Mouse (Mus musculus) embryonic facial prominence, embryonic 12.5 days (tissue): Measurements from ENCODE around the gene Gfer. TPM values are rescaled to one million over a fixed set of nuclear protein-coding genes. Genes with fewer than 3 reads are reported as not detected.
A peak's percentile ranks its signal among the peaks of the same experiment; 100 is the strongest.

Experiments
- ATAC-seq: fragments of 200-750 bp; cut with Nextera tagmentation; 2 replicates; pipeline ENCODE4 v1.8.0; 2017; ENCODE audit not compliant: insufficient number of reproducible peaks, insufficient read depth, low FRiP score, low TSS enrichment
- H3K27ac ChIP-seq: fragments of 300-500 bp; sonication (generic); 2 replicates; pipeline ENCODE4 v1.5.1; 2016; ENCODE audit warnings: mild to moderate bottlenecking
- H3K27me3 ChIP-seq: fragments of 300-500 bp; sonication (generic); 2 replicates; pipeline ENCODE4 v1.6.1; 2016; ENCODE audit warnings: mild to moderate bottlenecking, moderate library complexity
- H3K36me3 ChIP-seq: fragments of 300-500 bp; sonication (generic); 2 replicates; pipeline ENCODE4 v1.6.1; 2016; ENCODE audit warnings: mild to moderate bottlenecking
- H3K4me1 ChIP-seq: fragments of 300-500 bp; sonication (generic); 2 replicates; pipeline ENCODE4 v1.6.1; 2016
- H3K4me2 ChIP-seq: fragments of 300-500 bp; sonication (generic); replicated peaks from 2 replicates; pipeline ENCODE4 v1.6.1; 2016; ENCODE audit warnings: mild to moderate bottlenecking, moderate library complexity
- H3K4me3 ChIP-seq: fragments of 300-500 bp; sonication (generic); 2 replicates; pipeline ENCODE4 v1.5.1; 2016; ENCODE audit warnings: mild to moderate bottlenecking
- H3K9ac ChIP-seq: fragments of 300-500 bp; sonication (generic); 2 replicates; pipeline ENCODE4 v1.6.1; 2016; ENCODE audit warnings: mild to moderate bottlenecking, moderate library complexity
- H3K9me3 ChIP-seq: fragments of 300-500 bp; sonication (generic); 2 replicates; pipeline ENCODE4 v1.6.1; 2016; ENCODE audit warnings: mild to moderate bottlenecking, moderate library complexity
- WGBS: fragments of 180-500 bp; shearing (Covaris S2); methylation state at CpG from one replicate; pipeline ENCODE4 v1.1.7; 2016; 5-methylcytosine and 5-hydroxymethylcytosine counted together
- polyA plus RNA-seq: library from polyadenylated mRNA; unstranded; fragments of >200 nt; fragmentation: Nextera tagmentation; extraction: Ambion mirVana; gene quantifications from 2 replicates; pipeline ENCODE4 v1.2.1, GENCODE M21; 2016

Gfer gene
- polyA plus RNA-seq, 1 experiment from 2014 or later, result 48.0 TPM

GRCm38 (mm10) chr17:24699473-24699872, 3.5 kb upstream of the Gfer start:
- ATAC-seq, result no peak
- Histone ChIP-seq H3K36me3 (peaks cover 46% of the 10 kb centered on the region), H3K9me3 (no peaks in the 10 kb centered on the region), H3K9ac (no peak overlapping the region), H3K27ac (no peak overlapping the region), H3K27me3 (no peaks in the 10 kb centered on the region), H3K4me2 (no peak overlapping the region), H3K4me1 (peaks cover 21% of the 10 kb centered on the region), H3K4me3 (0 out of 2 replicates have a peak overlapping the region, but pooled peaks have one; percentile 2)
- 80% methylated on average over 2 of the region's 2 CpGs for WGBS

GRCm38 (mm10) chr17:24698715-24699114, 2.8 kb upstream of the Gfer start:
- Histone ChIP-seq H3K27ac (no peak overlapping the region), H3K27me3 (no peaks in the 10 kb centered on the region), H3K4me1 (peaks cover 21% of the 10 kb centered on the region), H3K36me3 (peaks cover 39% of the 10 kb centered on the region), H3K9me3 (no peaks in the 10 kb centered on the region), H3K9ac (no peak overlapping the region), H3K4me2 (0 out of 2 replicates have a peak overlapping the region, but pooled peaks have one; percentile 4), H3K4me3 (no peak overlapping the region)
- 64% methylated on average over 9 of the region's 9 CpGs for WGBS
- ATAC-seq, result no peak

- H3K36me3 ChIP-seq, result peaks cover 40% of the 10 kb centered on the region
- H3K4me2 ChIP-seq, result 0 out of 2 replicates have a peak overlapping the region, but pooled peaks have one; percentile 4
- no peak overlapping the region for H3K4me3 ChIP-seq
- no peaks in the 10 kb centered on the region for H3K9me3 ChIP-seq
- no peak overlapping the region for H3K9ac ChIP-seq
- ATAC-seq, result no peak
- WGBS, result 11% methylated on average over 5 of the region's 5 CpGs
- no peaks in the 10 kb centered on the region for H3K27me3 ChIP-seq
- H3K4me1 ChIP-seq, result peaks cover 21% of the 10 kb centered on the region
- H3K27ac ChIP-seq, result no peak overlapping the region
Measured at GRCm38 (mm10) chr17:24697985-24698384, 2.0 kb upstream of the Gfer start.

- peaks cover 21% of the 10 kb centered on the region for H3K4me1 ChIP-seq
- no peaks in the 10 kb centered on the region for H3K9me3 ChIP-seq
- peaks cover 8% of the 10 kb centered on the region for H3K27me3 ChIP-seq
- 5% methylated on average over 51 of the region's 51 CpGs for WGBS
- peaks cover 27% of the 10 kb centered on the region for H3K36me3 ChIP-seq
- peak overlapping the region; percentile 81 for H3K9ac ChIP-seq
- peak overlapping the region; percentile 87 for H3K4me3 ChIP-seq
- H3K27ac ChIP-seq, result peak overlapping the region; percentile 91
- peak overlapping the region; percentile 66 for H3K4me2 ChIP-seq
- ATAC-seq, result peak; percentile 8; the same call in 1 of the 2 replicates
Measured at GRCm38 (mm10) chr17:24695326-24696010, 488 bp downstream of the Gfer start.

- 90% methylated on average over 5 of the region's 5 CpGs for WGBS
- H3K36me3 ChIP-seq, result peaks cover 15% of the 10 kb centered on the region
- no peak for ATAC-seq
- no peak overlapping the region for H3K9ac ChIP-seq
- H3K9me3 ChIP-seq, result no peaks in the 10 kb centered on the region
- H3K4me1 ChIP-seq, result peaks cover 19% of the 10 kb centered on the region
- H3K4me2 ChIP-seq, result no peak overlapping the region
- peaks cover 39% of the 10 kb centered on the region for H3K27me3 ChIP-seq
- no peak overlapping the region for H3K27ac ChIP-seq
- H3K4me3 ChIP-seq, result peak overlapping the region; percentile 1; the same call in 1 of the 2 replicates
Measured at GRCm38 (mm10) chr17:24692385-24692784, 3.6 kb downstream of the Gfer start.

GRCm38 (mm10) chr17:24689251-24690081, 6.5 kb downstream of the Gfer start, which contains the start of gene Syngr3:
Gene Syngr3 (minus strand): TSS chr17:24689955.
- peaks cover 49% of the 10 kb centered on the region for H3K27me3 ChIP-seq
- peak within 1 kb of the TSS; percentile 96 for H3K4me2 ChIP-seq
- peak within 1 kb of the TSS; percentile 61 for H3K4me3 ChIP-seq
- H3K9ac ChIP-seq, result peak within 1 kb of the TSS; percentile 60
- peaks cover 10% of the 10 kb centered on the region; the same call in 1 of the 2 replicates for H3K4me1 ChIP-seq
- no peaks in the 10 kb centered on the region for H3K9me3 ChIP-seq
- WGBS, result under 1% methylated on average over 44 of the region's 55 CpGs
- no peak for ATAC-seq
- peaks cover 15% of the 10 kb centered on the region for H3K36me3 ChIP-seq
- no peak within 1 kb of the TSS for H3K27ac ChIP-seq

GRCm38 (mm10) chr17:24687599-24687998, 8.4 kb downstream of the Gfer start:
- H3K4me2 ChIP-seq, result peak overlapping the region; percentile 47
- peaks cover 49% of the 10 kb centered on the region for H3K27me3 ChIP-seq
- no peak overlapping the region for H3K9ac ChIP-seq
- 18% methylated on average over 23 of the region's 23 CpGs for WGBS
- peaks cover 7% of the 10 kb centered on the region for H3K36me3 ChIP-seq
- H3K27ac ChIP-seq, result no peak overlapping the region
- H3K9me3 ChIP-seq, result no peaks in the 10 kb centered on the region
- peak overlapping the region; percentile 32 for H3K4me3 ChIP-seq
- ATAC-seq, result no peak
- H3K4me1 ChIP-seq, result peaks cover 10% of the 10 kb centered on the region; the same call in 1 of the 2 replicates

- H3K27me3 ChIP-seq, result peaks cover 49% of the 10 kb centered on the region
- peak overlapping the region; percentile 32 for H3K4me3 ChIP-seq
- H3K4me1 ChIP-seq, result peaks cover 10% of the 10 kb centered on the region; the same call in 1 of the 2 replicates
- H3K36me3 ChIP-seq, result peaks cover 7% of the 10 kb centered on the region; the same call in 1 of the 2 replicates
- 2% methylated on average over 25 of the region's 25 CpGs for WGBS
- no peak for ATAC-seq
- H3K9ac ChIP-seq, result no peak overlapping the region
- H3K9me3 ChIP-seq, result no peaks in the 10 kb centered on the region
- no peak overlapping the region for H3K27ac ChIP-seq
- peak overlapping the region; percentile 47 for H3K4me2 ChIP-seq
Measured at GRCm38 (mm10) chr17:24687146-24687595, 8.8 kb downstream of the Gfer start.

- Histone ChIP-seq H3K4me3 (no peak overlapping the region), H3K27ac (no peak overlapping the region), H3K27me3 (peaks cover 49% of the 10 kb centered on the region), H3K4me1 (peaks cover 10% of the 10 kb centered on the region; the same call in 1 of the 2 replicates), H3K36me3 (peaks cover 11% of the 10 kb centered on the region), H3K9me3 (no peaks in the 10 kb centered on the region), H3K4me2 (peak overlapping the region; percentile 11; the same call in 1 of the 2 replicates), H3K9ac (no peak overlapping the region)
- no peak for ATAC-seq
- 26% methylated on average over 16 of the region's 16 CpGs for WGBS
Measured at GRCm38 (mm10) chr17:24686514-24686913, 9.4 kb downstream of the Gfer start.

GRCm38 (mm10) chr17:24677500-24678080, 18.4 kb downstream of the Gfer start:
- no peaks in the 10 kb centered on the region for H3K9me3 ChIP-seq
- 91% methylated on average over 24 of the region's 24 CpGs for WGBS
- no peak overlapping the region for H3K4me3 ChIP-seq
- 0 out of 2 replicates have a peak, but pooled peaks cover 4% of the 10 kb centered on the region for H3K4me1 ChIP-seq
- no peak overlapping the region for H3K9ac ChIP-seq
- no peak for ATAC-seq
- peaks cover 63% of the 10 kb centered on the region for H3K36me3 ChIP-seq
- H3K27me3 ChIP-seq, result no peaks in the 10 kb centered on the region
- no peak overlapping the region for H3K27ac ChIP-seq
- no peak overlapping the region for H3K4me2 ChIP-seq

GRCm38 (mm10) chr17:24676877-24677276, 19.1 kb downstream of the Gfer start:
- H3K36me3 ChIP-seq, result peaks cover 56% of the 10 kb centered on the region
- WGBS, result 92% methylated on average over 5 of the region's 5 CpGs
- H3K9me3 ChIP-seq, result no peaks in the 10 kb centered on the region
- no peak overlapping the region for H3K9ac ChIP-seq
- no peak for ATAC-seq
- peaks cover 12% of the 10 kb centered on the region for H3K4me1 ChIP-seq
- no peaks in the 10 kb centered on the region for H3K27me3 ChIP-seq
- no peak overlapping the region for H3K4me2 ChIP-seq
- H3K4me3 ChIP-seq, result no peak overlapping the region
- H3K27ac ChIP-seq, result no peak overlapping the region
